Mouse (Mus musculus) forebrain, embryonic 11.5 days (tissue): ENCODE measurements at regions not wholly inside any gene's neighbourhood (a gene's known extent, or its start where the extent isn't known, plus 50 kb on each side); places are given as distances from the start of the nearest gene placed in this dataset.
"Not testable (repeated sequence)": the region's sequence is repeated elsewhere in the genome, so short reads cannot be mapped to it uniquely, and the experiment has no call there.

Source experiments
- ATAC-seq: fragments of 200-750 bp; cut with Nextera tagmentation; replicated peaks from 2 replicates; pipeline ENCODE4 v1.8.0; 2017; ENCODE audit warnings: moderate TSS enrichment; ENCODE audit not compliant: low FRiP score
- DNase-seq: peaks from one replicate; pipeline ENCODE4 v3.0.0-alpha.2; 2017; ENCODE audit warnings: low spot score
- H3K27ac ChIP-seq: fragments of 300-500 bp; sonication (generic); 2 replicates; pipeline ENCODE4 v1.5.1; 2014; ENCODE audit warnings: low read depth, low read length
- H3K27me3 ChIP-seq: fragments of 300-500 bp; sonication (generic); 2 replicates; pipeline ENCODE4 v1.6.1; 2014; ENCODE audit warnings: mild to moderate bottlenecking, low read length, mixed read lengths; ENCODE audit not compliant: control insufficient read depth, insufficient read depth
- H3K36me3 ChIP-seq: fragments of 300-500 bp; sonication (generic); 2 replicates; pipeline ENCODE4 v1.6.1; 2014; ENCODE audit warnings: mild to moderate bottlenecking, low read length, moderate library complexity, mixed read lengths; ENCODE audit not compliant: control insufficient read depth, insufficient read depth
- H3K4me1 ChIP-seq: fragments of 300-500 bp; sonication (generic); replicated peaks from 2 replicates; pipeline ENCODE4 v1.6.1; 2014; ENCODE audit warnings: low read length, mixed read lengths; ENCODE audit not compliant: control insufficient read depth, insufficient read depth
- H3K4me2 ChIP-seq: fragments of 300-500 bp; sonication (generic); 2 replicates; pipeline ENCODE4 v1.6.1; 2014; ENCODE audit warnings: low read depth, mild to moderate bottlenecking, low read length, moderate library complexity, mixed read lengths; ENCODE audit not compliant: severe bottlenecking
- H3K4me3 ChIP-seq: fragments of 300-500 bp; sonication (generic); 2 replicates; pipeline ENCODE4 v1.5.1; 2014; ENCODE audit warnings: low read depth, low read length
- H3K9ac ChIP-seq: fragments of 300-500 bp; sonication (generic); 2 replicates; pipeline ENCODE4 v1.6.1; 2014; ENCODE audit warnings: low read length
- H3K9me3 ChIP-seq: fragments of 300-500 bp; sonication (generic); 2 replicates; pipeline ENCODE4 v1.6.1; 2016; ENCODE audit warnings: low read length, mixed read lengths; ENCODE audit not compliant: control insufficient read depth
- WGBS: fragments of 180-500 bp; shearing (Covaris S2); extraction: QIAGEN DNeasy Blood & Tissue Kit; methylation state at CpG from one replicate; pipeline ENCODE4 v1.1.7; 2014; 5-methylcytosine and 5-hydroxymethylcytosine counted together

DNA sequence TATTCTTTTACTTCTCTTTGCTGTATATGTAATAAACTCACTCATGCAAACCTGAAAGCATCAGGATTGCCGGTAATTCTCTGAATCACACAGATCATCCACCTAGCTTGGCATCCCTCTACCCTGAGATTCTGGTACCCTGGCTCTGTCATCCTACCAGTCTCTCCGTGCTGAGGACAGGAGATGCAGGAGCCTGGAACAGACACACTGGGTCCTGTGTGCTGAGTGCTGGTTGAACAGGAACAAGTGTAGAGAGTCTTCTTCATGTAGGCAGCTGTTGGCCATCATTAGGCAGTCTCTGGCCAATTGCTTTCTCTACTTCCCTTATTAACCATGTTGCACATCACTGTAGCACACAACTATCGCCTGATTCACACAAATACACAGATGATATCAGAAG is 59.0 kb upstream of the Nmnat3 start:
- Histone ChIP-seq H3K36me3 (no peaks in the 10 kb centered on the region), H3K4me1 (no peaks in the 10 kb centered on the region), H3K27me3 (no peaks in the 10 kb centered on the region), H3K9me3 (no peaks in the 10 kb centered on the region), H3K27ac (no peak overlapping the region), H3K4me2 (no peak overlapping the region), H3K4me3 (no peak overlapping the region), H3K9ac (no peak overlapping the region)
- ATAC-seq (no peak), DNase-seq (no peak)
- WGBS = 83% methylated on average over 3 of the region's 3 CpGs

DNA sequence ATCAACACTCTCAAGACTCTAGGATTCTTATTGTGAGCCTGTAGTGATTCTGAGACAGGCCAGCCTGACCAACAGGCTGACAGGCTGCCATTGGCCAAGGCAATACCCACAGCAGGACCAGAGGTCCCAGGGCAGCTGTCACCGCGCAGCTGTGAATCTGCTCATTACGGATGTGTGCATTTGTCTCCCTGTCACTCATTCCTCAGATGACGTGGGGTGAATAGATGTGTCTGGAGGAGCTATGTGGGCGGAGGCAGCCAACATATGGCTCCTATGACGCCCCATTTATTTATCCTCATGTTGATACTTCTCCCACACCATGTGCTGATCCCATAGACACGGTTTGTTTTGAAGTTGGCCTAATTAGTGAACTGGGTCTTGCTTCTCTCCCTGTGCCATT is 58.3 kb upstream of the Nmnat3 start:
- Histone ChIP-seq H3K4me2 (no peak overlapping the region), H3K4me3 (no peak overlapping the region), H3K9me3 (no peaks in the 10 kb centered on the region), H3K27ac (no peak overlapping the region), H3K27me3 (no peaks in the 10 kb centered on the region), H3K4me1 (no peaks in the 10 kb centered on the region), H3K9ac (no peak overlapping the region), H3K36me3 (no peaks in the 10 kb centered on the region)
- DNase-seq (no peak), ATAC-seq (no peak)
- WGBS = 77% methylated on average over 7 of the region's 7 CpGs

DNA sequence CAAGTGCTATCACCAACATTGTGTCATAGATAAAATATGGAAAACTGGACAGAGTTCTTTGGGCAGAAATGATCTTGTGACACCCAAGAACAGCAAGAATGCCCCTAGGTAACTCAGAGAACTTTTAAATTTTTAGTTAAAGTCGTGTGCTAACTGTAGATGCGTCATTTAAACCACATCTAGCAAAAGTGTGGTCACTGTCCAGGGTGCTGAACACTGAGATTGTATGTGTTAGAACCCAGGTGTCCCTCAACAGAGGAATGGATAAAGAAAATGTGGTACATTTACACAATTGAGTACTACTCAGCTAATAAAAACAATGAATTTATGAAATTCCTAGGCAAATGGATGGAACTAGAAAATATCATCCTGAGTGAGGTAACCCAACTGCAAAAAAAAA is 52.5 kb upstream of the Nmnat3 start:
- ATAC-seq, H3K27me3 ChIP-seq, H3K4me2 ChIP-seq, DNase-seq, H3K9ac ChIP-seq, H3K36me3 ChIP-seq, H3K4me1 ChIP-seq, H3K9me3 ChIP-seq, H3K27ac ChIP-seq, H3K4me3 ChIP-seq: not testable (repeated sequence)
- WGBS = 68% methylated on average over 2 of the region's 2 CpGs
